Mouse (Mus musculus): ENCODE results near the gene Plin4.
A peak's percentile ranks its signal among the peaks of the same experiment; 100 is the strongest.
"Not testable (repeated sequence)": the region's sequence is repeated elsewhere in the genome, so short reads cannot be mapped to it uniquely, and the experiment has no call there.

Gene Plin4

GRCm38 (mm10) chr17:56100811-56101210, 8.8 kb downstream of the Plin4 start:
- DNase-seq: no peak

GRCm38 (mm10) chr17:56098711-56099572, 10.7 kb downstream of the Plin4 start:
- no peak for DNase-seq

- no peak for DNase-seq
These were observed 11.4 kb downstream of the Plin4 start for GRCm38 (mm10) chr17:56098180-56098579.

DNA sequence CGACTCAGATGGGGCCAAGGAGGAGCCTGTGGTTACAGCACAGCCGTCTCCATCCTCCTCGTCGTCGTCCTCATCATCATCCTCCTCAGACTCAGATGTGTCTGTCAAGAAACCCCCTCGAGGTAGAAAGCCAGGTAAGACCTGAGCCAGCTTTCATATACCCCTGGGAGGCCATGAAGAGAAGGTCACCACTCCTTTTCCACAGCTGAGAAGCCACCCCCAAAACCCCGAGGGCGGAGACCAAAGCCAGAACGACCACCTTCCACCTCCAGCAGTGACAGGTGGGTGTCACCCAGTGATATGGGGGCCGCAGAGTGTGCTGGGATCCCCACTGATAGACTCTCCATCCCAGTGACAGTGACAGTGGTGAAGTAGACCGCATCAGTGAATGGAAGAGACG, 12.7 kb downstream of the Plin4 start:
- no peak for DNase-seq

GRCm38 (mm10) chr17:56092794-56093193, 16.8 kb downstream of the Plin4 start:
- DNase-seq: no peak

GRCm38 (mm10) chr17:56092312-56092711, 17.3 kb downstream of the Plin4 start:
- no peak for DNase-seq

GRCm38 (mm10) chr17:56080781-56081585, 28.6 kb downstream of the Plin4 start:
- peak; percentile 21 for DNase-seq

GRCm38 (mm10) chr17:56079921-56080320, 29.7 kb downstream of the Plin4 start:
- peak; percentile 41 for DNase-seq

GRCm38 (mm10) chr17:56078880-56079795, 30.5 kb downstream of the Plin4 start, which contains the start of gene Hdgfl2:
Gene Hdgfl2 (plus strand): TSS chr17:56079634.
- DNase-seq: peak; percentile 100

DNA sequence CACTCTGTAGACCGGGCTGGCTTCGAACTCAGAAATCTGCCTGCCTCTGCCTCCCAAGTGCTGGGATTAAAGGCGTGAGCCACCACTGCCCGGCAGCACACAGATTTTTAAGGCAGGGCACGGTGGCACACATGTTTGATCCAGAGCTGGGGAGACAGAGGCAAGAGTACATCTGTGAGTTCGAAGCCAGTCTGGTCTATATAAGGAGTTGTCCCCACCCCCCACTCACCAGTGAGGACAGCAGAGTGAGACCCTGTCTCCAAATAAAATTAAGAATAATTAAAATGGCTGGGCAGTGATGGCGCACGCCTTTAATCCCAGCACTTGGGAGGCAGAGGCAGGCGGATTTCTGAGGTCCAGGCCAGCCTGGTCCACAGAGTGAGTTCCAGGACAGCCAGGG, 31.2 kb downstream of the Plin4 start:
- peak; percentile 35 for DNase-seq

GRCm38 (mm10) chr17:56077523-56077922, 32.1 kb downstream of the Plin4 start:
- DNase-seq: no peak

- peak; percentile 98 for DNase-seq
These were observed 34.8 kb downstream of the Plin4 start, which contains the start of gene Ubxn6 for GRCm38 (mm10) chr17:56074827-56075208. Gene Ubxn6 (minus strand): TSS chr17:56075028.

DNA sequence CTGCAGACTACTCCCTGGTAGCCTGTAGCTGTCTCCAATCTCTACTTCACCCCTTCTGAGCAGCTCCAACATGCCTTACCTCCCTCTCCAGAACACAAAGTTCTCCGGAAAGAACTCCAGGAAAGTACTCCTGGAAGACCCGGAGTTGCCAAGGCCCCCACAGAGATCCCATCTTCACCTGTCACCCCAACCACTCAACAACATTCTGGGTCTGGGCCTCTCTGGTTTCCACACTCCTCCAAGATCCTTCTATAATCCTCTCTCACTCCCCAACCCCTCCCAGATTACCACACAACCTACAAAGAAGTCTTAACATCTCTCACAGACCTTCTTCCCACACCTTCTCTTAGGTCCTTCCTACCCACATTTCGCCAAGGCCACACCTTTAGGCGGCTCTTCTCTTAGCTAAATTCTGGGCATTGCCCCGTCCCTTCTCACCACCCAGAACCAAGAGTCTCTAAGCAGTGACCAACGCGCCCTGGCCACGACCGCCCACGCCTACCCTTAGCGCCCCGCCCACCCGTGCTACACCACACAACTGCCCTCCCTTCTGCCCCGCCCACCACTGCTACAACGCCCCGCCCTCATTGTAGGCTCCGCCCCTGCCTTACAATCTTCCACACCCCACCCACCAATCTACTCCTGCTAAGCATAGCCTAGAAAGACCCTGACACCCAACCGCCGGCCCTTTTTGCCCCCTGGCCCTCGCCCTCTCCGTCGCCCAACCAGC, 35.3 kb downstream of the Plin4 start:
- peak; percentile 85 for DNase-seq

GRCm38 (mm10) chr17:56072243-56072642, 37.4 kb downstream of the Plin4 start:
- DNase-seq: no peak

GRCm38 (mm10) chr17:56071126-56071525, 38.5 kb downstream of the Plin4 start:
- DNase-seq: no peak

- DNase-seq: no peak
These were observed 40.5 kb downstream of the Plin4 start for GRCm38 (mm10) chr17:56069066-56069465.

DNA sequence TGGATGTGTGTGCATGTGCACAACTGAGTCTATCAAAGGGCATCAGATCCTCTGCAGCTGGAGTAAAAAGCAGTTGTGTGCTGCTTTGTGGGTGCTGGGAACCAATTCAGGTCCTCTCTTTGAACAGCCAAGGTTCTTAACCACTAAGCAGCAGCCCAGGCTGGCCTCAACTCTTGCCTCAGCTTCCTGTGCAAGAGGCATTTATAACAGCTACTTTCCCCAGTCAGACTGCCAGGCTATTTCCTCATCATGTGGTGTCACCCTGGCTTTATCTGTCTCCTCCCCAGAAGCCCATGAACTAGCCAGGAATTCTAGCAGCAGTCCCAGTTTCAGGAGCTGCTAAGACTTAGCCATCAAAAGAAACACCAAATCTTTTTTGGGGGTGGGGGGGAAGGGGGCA, 43.2 kb downstream of the Plin4 start:
- DNase-seq: no peak

- not testable (repeated sequence) for DNase-seq
These were observed 43.9 kb downstream of the Plin4 start for GRCm38 (mm10) chr17:56065715-56066114.

DNA sequence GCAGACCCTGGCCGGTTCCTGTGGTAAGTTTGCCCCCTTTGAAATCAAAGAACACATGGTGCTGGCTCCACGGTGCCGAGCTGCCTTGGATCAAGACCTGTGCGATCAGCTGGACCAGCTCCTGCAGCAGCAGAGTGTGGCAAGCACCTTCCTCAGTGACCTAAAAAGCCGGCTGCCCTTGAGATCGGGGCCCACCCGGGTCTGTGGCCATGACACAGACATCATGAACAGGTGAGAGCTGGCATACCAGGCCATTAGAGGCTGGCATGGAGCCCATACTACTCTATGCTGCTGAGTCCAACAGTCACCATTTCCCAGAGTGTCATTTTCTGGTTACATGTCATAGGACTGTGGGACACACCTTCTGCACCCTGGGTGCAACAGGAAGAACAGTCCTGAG, 47.5 kb downstream of the Plin4 start:
- DNase-seq: no peak

- no peak for DNase-seq
These were observed 52.1 kb downstream of the Plin4 start for GRCm38 (mm10) chr17:56057381-56058120.
